Mouse (Mus musculus) midbrain, embryonic 10.5 days (tissue): Measurements from ENCODE around the gene Mlxipl. TPM values are rescaled to one million over a fixed set of nuclear protein-coding genes. Genes with fewer than 3 reads are reported as not detected.

Experiments
- DNase-seq: peaks from one replicate; pipeline ENCODE4 v3.0.0-alpha.2; 2017; ENCODE audit warnings: low spot score
- H3K27ac ChIP-seq: fragments of 300-500 bp; sonication (generic); replicated peaks from 2 replicates; pipeline ENCODE4 v1.5.1; 2016; ENCODE audit warnings: mild to moderate bottlenecking
- H3K27me3 ChIP-seq: fragments of 300-500 bp; sonication (generic); 2 replicates; pipeline ENCODE4 v1.6.1; 2016; ENCODE audit warnings: low read depth, mild to moderate bottlenecking; ENCODE audit not compliant: poor library complexity, severe bottlenecking
- H3K36me3 ChIP-seq: fragments of 300-500 bp; sonication (generic); 2 replicates; pipeline ENCODE4 v1.6.1; 2016; ENCODE audit warnings: mild to moderate bottlenecking, moderate library complexity
- H3K4me1 ChIP-seq: fragments of 300-500 bp; sonication (generic); 2 replicates; pipeline ENCODE4 v1.6.1; 2016
- H3K4me3 ChIP-seq: fragments of 300-500 bp; sonication (generic); 2 replicates; pipeline ENCODE4 v1.5.1; 2016; ENCODE audit warnings: mild to moderate bottlenecking, moderate library complexity
- H3K9me3 ChIP-seq: fragments of 300-500 bp; sonication (generic); replicated peaks from 2 replicates; pipeline ENCODE4 v1.6.1; 2016; ENCODE audit warnings: mild to moderate bottlenecking
- WGBS: fragments of 180-500 bp; shearing (Covaris S2); methylation state at CpG from one replicate; pipeline ENCODE4 v1.1.7; 2016; 5-methylcytosine and 5-hydroxymethylcytosine counted together
- polyA plus RNA-seq: library from polyadenylated mRNA; unstranded; fragments of >200 nt; fragmentation: Nextera tagmentation; extraction: Ambion mirVana; gene quantifications from 2 replicates; pipeline ENCODE4 v1.2.1, GENCODE M21; 2016

Gene Mlxipl
- polyA plus RNA-seq, 1 experiment from 2014 or later = 2.0 TPM

- DNase-seq = no peak
- Histone ChIP-seq H3K27ac (no peak overlapping the region), H3K4me1 (no peaks in the 10 kb centered on the region), H3K9me3 (0 out of 2 replicates have a peak, but pooled peaks cover under 1% of the 10 kb centered on the region), H3K36me3 (peaks cover 67% of the 10 kb centered on the region), H3K27me3 (no peaks in the 10 kb centered on the region), H3K4me3 (no peak overlapping the region)
- WGBS = 87% methylated on average over 7 of the region's 7 CpGs
Measured at GRCm38 (mm10) chr5:135161650-135162049, 72.0 kb downstream of the Mlxipl start.

DNA sequence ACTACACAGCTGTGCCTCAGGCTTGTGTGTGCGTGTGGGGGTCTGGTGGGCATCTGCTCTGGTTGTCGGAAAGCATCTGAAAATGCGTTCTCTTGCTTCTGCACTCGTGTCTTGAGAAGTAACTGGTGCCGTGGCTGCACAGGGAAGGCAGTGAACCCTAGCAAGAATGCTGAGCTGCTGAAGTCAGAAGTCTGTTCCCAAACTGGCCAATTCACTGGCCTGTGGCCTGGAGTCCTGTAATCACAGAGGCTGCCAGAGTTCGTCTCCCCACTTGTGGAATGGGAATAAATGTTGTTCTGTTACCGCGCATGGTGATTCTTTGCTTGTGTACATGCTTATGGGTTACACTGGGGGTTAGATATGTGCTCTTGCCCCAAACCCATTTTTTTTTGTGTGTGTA lies 72.7 kb downstream of the Mlxipl start:
- no peaks in the 10 kb centered on the region for H3K4me1 ChIP-seq
- H3K27ac ChIP-seq = no peak overlapping the region
- H3K36me3 ChIP-seq = peaks cover 60% of the 10 kb centered on the region
- WGBS = 93% methylated on average over 8 of the region's 8 CpGs
- no peak for DNase-seq
- H3K27me3 ChIP-seq = no peaks in the 10 kb centered on the region
- H3K9me3 ChIP-seq = no peaks in the 10 kb centered on the region
- no peak overlapping the region for H3K4me3 ChIP-seq

DNA sequence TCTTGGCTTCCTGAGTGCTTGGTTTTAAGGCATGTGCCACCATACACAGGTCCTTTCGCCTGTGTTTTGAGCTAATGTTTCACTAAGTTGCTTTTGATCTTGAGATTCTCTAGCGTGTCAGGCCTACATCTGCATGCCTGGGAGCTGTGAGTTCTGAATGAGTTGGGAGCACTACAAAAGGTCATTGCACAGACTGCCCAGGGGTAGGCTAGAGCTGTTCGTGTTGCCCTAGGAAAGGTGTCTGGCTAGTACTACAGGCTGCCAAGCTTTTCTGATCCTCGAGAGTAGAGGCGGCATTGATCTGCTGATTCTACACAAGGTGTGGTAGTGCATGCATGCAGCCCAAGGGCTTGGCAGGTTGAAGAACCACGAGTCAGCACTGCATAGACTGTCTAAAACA lies 73.1 kb downstream of the Mlxipl start:
- 90% methylated on average over 6 of the region's 6 CpGs for WGBS

DNA sequence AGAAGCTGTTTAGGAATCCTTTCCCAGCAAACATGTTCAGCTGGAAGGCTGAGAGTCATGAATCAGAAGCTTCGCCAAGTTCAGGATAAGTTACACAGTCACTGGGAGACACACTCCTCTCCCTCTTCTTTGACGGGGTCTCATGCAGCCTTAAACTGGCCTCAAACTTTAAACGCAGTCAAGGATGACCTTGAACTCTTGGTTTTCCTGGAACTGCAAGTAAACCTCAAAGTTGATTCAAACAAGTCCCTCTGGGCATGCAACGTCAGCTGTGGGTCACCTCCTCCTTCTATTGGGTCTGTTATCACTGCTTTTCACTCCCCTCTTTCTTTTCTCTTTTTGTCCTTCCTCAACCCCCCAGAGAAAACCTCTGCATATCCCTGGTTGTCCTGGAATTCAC lies 77.2 kb downstream of the Mlxipl start:
- peaks cover 21% of the 10 kb centered on the region for H3K4me1 ChIP-seq
- 88% methylated on average over 4 of the region's 4 CpGs for WGBS
- H3K27ac ChIP-seq = no peak overlapping the region
- no peak for DNase-seq
- H3K36me3 ChIP-seq = peaks cover 31% of the 10 kb centered on the region
- H3K9me3 ChIP-seq = no peaks in the 10 kb centered on the region
- no peaks in the 10 kb centered on the region for H3K27me3 ChIP-seq
- H3K4me3 ChIP-seq = no peak overlapping the region

More for the DNA sequence above, 73.1 kb downstream of the Mlxipl start:
- H3K27me3 ChIP-seq = no peaks in the 10 kb centered on the region
- H3K4me3 ChIP-seq = no peak overlapping the region
- H3K27ac ChIP-seq = no peak overlapping the region
- peaks cover 56% of the 10 kb centered on the region for H3K36me3 ChIP-seq
- no peaks in the 10 kb centered on the region for H3K9me3 ChIP-seq
- DNase-seq = no peak
- H3K4me1 ChIP-seq = peaks cover 2% of the 10 kb centered on the region

GRCm38 (mm10) chr5:135167469-135167868 lies 77.8 kb downstream of the Mlxipl start:
- no peak for DNase-seq

DNA sequence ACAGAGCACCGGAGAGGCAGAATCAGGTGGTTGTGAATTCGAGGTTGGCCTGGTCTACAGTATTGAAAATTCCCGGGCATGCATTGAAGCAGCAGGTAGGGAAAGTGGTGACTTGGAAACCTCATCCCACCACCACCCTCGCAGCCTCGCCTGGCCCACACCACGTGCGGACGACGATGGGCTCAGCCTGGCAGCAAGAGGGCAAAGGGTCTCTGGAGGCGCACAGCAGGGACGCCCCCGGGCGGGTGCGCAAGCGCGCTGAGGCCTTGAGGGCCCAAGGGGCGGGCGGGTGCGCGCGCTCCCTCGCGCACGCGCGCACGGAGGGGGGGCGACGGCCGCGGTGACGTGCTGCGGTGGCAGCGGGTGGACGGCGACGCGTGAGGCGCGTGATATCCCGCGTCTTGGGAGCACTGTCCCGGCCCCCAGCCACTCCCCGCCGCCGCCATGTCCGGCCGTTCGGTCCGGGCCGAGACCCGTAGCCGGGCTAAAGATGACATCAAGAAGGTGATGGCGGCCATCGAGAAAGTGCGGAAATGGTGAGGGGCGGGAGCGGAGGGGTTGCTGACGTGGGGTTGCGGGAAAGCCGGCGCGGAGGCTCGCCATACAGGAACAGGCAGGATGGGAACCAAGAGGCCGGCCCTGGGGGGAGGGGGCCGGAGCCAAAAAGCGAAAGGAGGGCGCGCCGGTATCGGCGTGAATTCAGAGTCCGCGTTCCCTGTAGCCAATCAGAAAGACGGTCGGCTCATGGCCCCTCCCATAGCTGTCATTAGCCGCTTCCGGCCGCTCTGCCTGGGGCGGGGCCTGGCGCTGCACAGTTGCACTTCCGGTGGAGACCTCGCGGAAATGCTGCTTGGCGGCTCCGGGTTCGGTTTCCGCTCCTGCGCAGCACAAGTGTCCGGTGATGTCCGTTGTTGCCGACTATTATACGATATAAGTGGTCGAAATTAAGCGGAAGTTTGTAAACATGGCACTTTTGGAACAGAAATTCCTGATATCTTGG lies 78.7 kb downstream of the Mlxipl start, which contains the start of gene Bcl7b:
TSS of gene Bcl7b (plus strand) at position 221 of the 1,000 bp plus-strand sequence.
- WGBS = 2% methylated on average over 95 of the region's 95 CpGs
- H3K27me3 ChIP-seq = no peaks in the 10 kb centered on the region
- DNase-seq = peak; percentile 98
- H3K36me3 ChIP-seq = peaks cover 31% of the 10 kb centered on the region
- H3K4me3 ChIP-seq = peak within 1 kb of the TSS; percentile 69
- H3K4me1 ChIP-seq = peaks cover 21% of the 10 kb centered on the region
- no peaks in the 10 kb centered on the region for H3K9me3 ChIP-seq
- peak within 1 kb of the TSS; percentile 97 for H3K27ac ChIP-seq

More at GRCm38 (mm10) chr5:135167469-135167868, 77.8 kb downstream of the Mlxipl start:
- Histone ChIP-seq H3K9me3 (no peaks in the 10 kb centered on the region), H3K4me3 (peak overlapping the region; percentile 69; the same call in 1 of the 2 replicates), H3K4me1 (peaks cover 21% of the 10 kb centered on the region), H3K27ac (no peak overlapping the region), H3K27me3 (no peaks in the 10 kb centered on the region), H3K36me3 (peaks cover 31% of the 10 kb centered on the region)
- 94% methylated on average over 4 of the region's 4 CpGs for WGBS

GRCm38 (mm10) chr5:135169479-135169878 lies 79.8 kb downstream of the Mlxipl start:
- H3K9me3 ChIP-seq = no peaks in the 10 kb centered on the region
- H3K4me3 ChIP-seq = peak overlapping the region; percentile 69
- peaks cover 41% of the 10 kb centered on the region for H3K36me3 ChIP-seq
- WGBS = 90% methylated on average over 5 of the region's 5 CpGs
- H3K27me3 ChIP-seq = no peaks in the 10 kb centered on the region
- no peak for DNase-seq
- peaks cover 21% of the 10 kb centered on the region for H3K4me1 ChIP-seq
- H3K27ac ChIP-seq = peak overlapping the region; percentile 97

DNA sequence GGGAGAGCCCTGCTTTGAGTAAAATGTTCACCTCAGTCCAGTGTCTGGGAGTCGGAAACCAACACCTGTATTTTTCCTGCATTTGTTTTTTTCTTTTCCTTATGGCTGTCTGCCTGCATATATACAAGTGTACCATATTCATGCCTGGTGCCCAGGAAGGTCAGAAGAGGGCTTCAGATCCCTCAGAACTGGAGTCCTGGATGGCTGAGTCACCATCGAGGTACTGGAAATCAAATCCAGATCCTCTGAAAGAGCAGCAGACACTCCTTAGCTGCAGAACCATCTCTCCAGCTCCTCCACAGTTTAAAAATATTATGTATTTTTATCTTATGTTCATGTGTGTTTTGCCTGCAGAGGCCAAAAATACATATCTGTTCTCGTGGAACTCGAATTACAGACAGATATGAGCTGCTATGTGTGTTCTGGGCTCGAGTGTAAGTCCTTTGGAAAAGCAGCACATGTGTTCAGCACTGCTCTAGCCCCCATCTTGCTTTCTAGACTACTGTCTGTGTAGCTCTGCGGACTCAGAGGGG lies 82.1 kb downstream of the Mlxipl start:
- no peaks in the 10 kb centered on the region for H3K9me3 ChIP-seq
- peaks cover 29% of the 10 kb centered on the region for H3K4me1 ChIP-seq
- peaks cover 58% of the 10 kb centered on the region for H3K36me3 ChIP-seq
- no peaks in the 10 kb centered on the region for H3K27me3 ChIP-seq
- H3K27ac ChIP-seq = no peak overlapping the region
- no peak for DNase-seq
- no peak overlapping the region for H3K4me3 ChIP-seq
- WGBS = 95% methylated on average over 6 of the region's 6 CpGs

DNA sequence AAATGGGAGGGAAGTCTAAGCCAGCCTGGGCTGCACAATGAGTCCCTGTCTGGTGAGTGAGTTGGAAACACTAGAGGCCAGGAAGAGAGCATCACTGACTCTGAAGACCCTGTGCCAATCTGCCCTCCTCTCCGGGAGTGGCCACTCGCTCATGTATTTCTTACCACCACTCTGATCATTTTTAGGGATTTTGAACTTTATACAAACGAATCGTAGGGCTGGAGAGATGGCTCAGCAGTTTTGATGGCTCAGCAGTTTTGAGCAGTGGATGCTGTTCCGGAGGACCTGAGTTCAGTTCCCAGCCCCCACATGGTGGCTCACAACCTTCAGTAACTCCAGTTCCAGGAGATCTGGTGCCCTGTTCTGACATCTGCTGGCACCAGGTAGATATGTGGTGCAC lies 83.3 kb downstream of the Mlxipl start:
- Histone ChIP-seq H3K4me3 (no peak overlapping the region), H3K9me3 (no peaks in the 10 kb centered on the region), H3K27me3 (no peaks in the 10 kb centered on the region), H3K36me3 (peaks cover 71% of the 10 kb centered on the region), H3K27ac (no peak overlapping the region), H3K4me1 (peaks cover 25% of the 10 kb centered on the region)
- no peak for DNase-seq
- WGBS = 93% methylated on average over 5 of the region's 5 CpGs

DNA sequence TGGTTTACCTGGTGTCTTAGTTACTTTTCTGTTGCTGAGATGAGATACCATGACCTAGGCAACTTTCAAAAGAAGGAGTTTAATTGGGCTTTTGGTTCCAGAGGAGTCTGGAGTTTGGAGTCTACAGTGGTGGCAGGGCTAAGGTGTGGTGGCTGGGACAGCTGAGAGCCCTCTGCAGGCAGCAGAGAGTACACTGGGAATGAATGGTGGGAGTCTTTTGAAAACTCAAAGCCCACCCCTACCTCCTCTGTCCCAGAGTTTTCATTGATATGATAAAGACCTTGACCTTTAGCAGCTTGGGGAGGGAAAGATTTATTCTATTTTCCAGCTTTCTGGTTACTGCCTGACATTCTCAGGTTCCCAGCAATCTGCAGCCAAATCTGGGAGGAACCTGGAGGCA lies 85.4 kb downstream of the Mlxipl start:
- DNase-seq = no peak
- H3K9me3 ChIP-seq = no peaks in the 10 kb centered on the region
- peaks cover 91% of the 10 kb centered on the region for H3K36me3 ChIP-seq

DNA sequence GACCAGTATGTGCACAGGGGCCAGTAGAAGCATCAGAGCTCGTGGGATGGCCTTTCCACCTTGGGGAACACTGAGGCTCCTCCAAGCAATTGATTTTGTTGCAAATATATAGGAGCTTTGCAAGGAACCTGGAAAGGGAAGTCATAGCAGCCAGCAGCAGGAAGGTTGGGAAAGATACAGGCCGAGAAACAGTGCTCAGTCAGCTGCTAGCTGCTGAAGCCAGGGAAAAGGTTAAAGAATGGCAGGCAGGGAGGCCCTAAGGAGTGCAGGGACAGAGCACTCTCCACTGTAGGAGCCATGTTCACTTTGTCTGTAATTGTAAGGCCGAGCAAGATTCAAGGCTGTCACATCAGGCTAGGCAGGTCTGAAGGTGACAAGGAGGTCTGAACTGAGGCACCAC lies 88.8 kb downstream of the Mlxipl start:
- Histone ChIP-seq H3K36me3 (peaks cover 92% of the 10 kb centered on the region), H3K27ac (no peak overlapping the region), H3K9me3 (no peaks in the 10 kb centered on the region), H3K27me3 (no peaks in the 10 kb centered on the region), H3K4me3 (no peak overlapping the region), H3K4me1 (peaks cover 10% of the 10 kb centered on the region; the same call in 1 of the 2 replicates)
- no peak for DNase-seq
- WGBS = 85% methylated on average over 3 of the region's 3 CpGs

More for the DNA sequence above, 85.4 kb downstream of the Mlxipl start:
- no peak overlapping the region for H3K27ac ChIP-seq
- peaks cover 11% of the 10 kb centered on the region for H3K4me1 ChIP-seq
- H3K27me3 ChIP-seq = no peaks in the 10 kb centered on the region
- H3K4me3 ChIP-seq = no peak overlapping the region

- Histone ChIP-seq H3K4me3 (no peak overlapping the region), H3K4me1 (peaks cover 10% of the 10 kb centered on the region; the same call in 1 of the 2 replicates), H3K27me3 (no peaks in the 10 kb centered on the region), H3K36me3 (peaks cover 89% of the 10 kb centered on the region), H3K27ac (no peak overlapping the region), H3K9me3 (0 out of 2 replicates have a peak, but pooled peaks cover under 1% of the 10 kb centered on the region)
- 93% methylated on average over 4 of the region's 4 CpGs for whole genome bisulfite sequencing
- no peak for DNase-seq
Measured at GRCm38 (mm10) chr5:135178996-135179395, 89.3 kb downstream of the Mlxipl start.

DNA sequence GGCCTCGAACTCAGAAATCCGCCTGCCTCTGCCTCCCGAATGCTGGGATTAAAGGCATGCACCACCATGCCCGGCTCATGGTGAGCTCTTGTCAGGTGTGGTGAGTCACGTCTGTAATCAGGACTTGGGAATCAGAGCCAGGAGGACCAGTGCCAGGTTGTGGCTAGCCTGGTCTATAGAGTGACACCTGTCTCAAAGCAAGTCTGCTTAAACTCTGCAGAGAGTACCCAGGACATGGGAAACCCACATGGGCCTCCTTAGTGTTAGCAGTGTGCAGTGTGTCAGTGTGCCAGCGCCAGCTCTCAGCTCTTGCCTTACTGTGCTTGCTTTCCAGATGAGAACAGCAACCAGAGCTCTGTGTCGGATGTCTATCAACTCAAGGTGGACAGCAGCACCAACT lies 89.9 kb downstream of the Mlxipl start:
- H3K27ac ChIP-seq = no peak overlapping the region
- DNase-seq = no peak
- H3K4me1 ChIP-seq = peaks cover 9% of the 10 kb centered on the region; the same call in 1 of the 2 replicates
- H3K36me3 ChIP-seq = peaks cover 87% of the 10 kb centered on the region
- WGBS = 95% methylated on average over 7 of the region's 7 CpGs
- H3K27me3 ChIP-seq = no peaks in the 10 kb centered on the region
- peaks cover 6% of the 10 kb centered on the region; the same call in 1 of the 2 replicates for H3K9me3 ChIP-seq
- no peak overlapping the region for H3K4me3 ChIP-seq
